Mouse (Mus musculus) naive thymus-derived CD4-positive, alpha-beta T cell, adult 5 months (primary cell): ENCODE measurements around the gene Lrch4. TPM values are rescaled to one million over a fixed set of nuclear protein-coding genes. Genes with fewer than 3 reads are reported as not detected.

Experiments used
- polyA plus RNA-seq: library from polyadenylated mRNA; unstranded; fragments of 100-300 nt; shearing (Covaris generic); gene quantifications from one replicate; pipeline ENCODE4 v1.2.1, GENCODE M21; 2017

The Lrch4 gene
- polyA plus RNA-seq = 287 TPM

GRCm38 (mm10) chr5:137628498-137629305 is at the start of gene Lrch4, which contains the start of the genes Fbxo24 and Gm20605:
Gene Lrch4, plus strand, starts transcription at chr5:137629121.
Gene Fbxo24, minus strand, starts transcription at chr5:137629002.
Gene Gm20605, plus strand, starts transcription at chr5:137629175.

GRCm38 (mm10) chr5:137600619-137601364 is 28.1 kb upstream of the Lrch4 start, which contains the start of gene Mospd3:
Gene Mospd3, minus strand, starts transcription at chr5:137601058.

GRCm38 (mm10) chr5:137613550-137613949 is 15.4 kb upstream of the Lrch4 start, which contains the start of gene Pcolce:
Gene Pcolce, minus strand, starts transcription at chr5:137613784.

GRCm38 (mm10) chr5:137641054-137641453 is 12.1 kb downstream of the Lrch4 start, which contains the start of gene Sap25:
Gene Sap25, plus strand, starts transcription at chr5:137641334.

GRCm38 (mm10) chr5:137645652-137646091 is 16.8 kb downstream of the Lrch4 start, which contains the start of gene Irs3:
Gene Irs3, minus strand, starts transcription at chr5:137645714.

GRCm38 (mm10) chr5:137684294-137685123 is 55.6 kb downstream of the Lrch4 start, which contains the start of gene Agfg2:
Gene Agfg2, minus strand, starts transcription at chr5:137684726.

Other genes starting within 250 kb of the Lrch4 start
- not detected for gene Zan, start 152.1 kb upstream of the Lrch4 start, polyA plus RNA-seq
- 28.8 TPM for gene Pop7, start 126.6 kb upstream of the Lrch4 start, polyA plus RNA-seq
- gene Gigyf1, start 110.6 kb upstream of the Lrch4 start, polyA plus RNA-seq = 24.3 TPM
- not detected for gene Epo, start 95.9 kb upstream of the Lrch4 start, polyA plus RNA-seq
- gene Gnb2, start 95.6 kb upstream of the Lrch4 start, polyA plus RNA-seq = 183 TPM
- not detected for gene Actl6b, start 75.6 kb upstream of the Lrch4 start, polyA plus RNA-seq
- not detected for gene Tfr2, start 59.3 kb upstream of the Lrch4 start, polyA plus RNA-seq
- 51.6 TPM for gene Mospd3, start 28.1 kb upstream of the Lrch4 start, polyA plus RNA-seq
- gene Pcolce, start 15.3 kb upstream of the Lrch4 start, polyA plus RNA-seq = 1.5 TPM
- gene Fbxo24, start 119 bp upstream of the Lrch4 start, polyA plus RNA-seq = 0.86 TPM
- gene Gm20605, start 54 bp downstream of the Lrch4 start, polyA plus RNA-seq = 55.4 TPM
- 125 TPM for gene Sap25, start 12.2 kb downstream of the Lrch4 start, polyA plus RNA-seq
- not detected for gene Irs3, start 16.6 kb downstream of the Lrch4 start, polyA plus RNA-seq
- gene Agfg2, start 55.6 kb downstream of the Lrch4 start, polyA plus RNA-seq = 24.8 TPM
- 0.72 TPM for gene Nyap1, start 112.5 kb downstream of the Lrch4 start, polyA plus RNA-seq
- 179 TPM for gene Tsc22d4, start 116.6 kb downstream of the Lrch4 start, polyA plus RNA-seq
- gene Ppp1r35, start 149.7 kb downstream of the Lrch4 start, polyA plus RNA-seq = 48.8 TPM
- gene Mepce, start 158.5 kb downstream of the Lrch4 start, polyA plus RNA-seq = 81.3 TPM
- 20.9 TPM for gene Zcwpw1, start 158.7 kb downstream of the Lrch4 start, polyA plus RNA-seq
- gene Pilra, start 207.2 kb downstream of the Lrch4 start, polyA plus RNA-seq = 0.24 TPM
- not detected for gene Pilrb1, start 229.0 kb downstream of the Lrch4 start, polyA plus RNA-seq
- gene Pilrb2, start 242.7 kb downstream of the Lrch4 start, polyA plus RNA-seq = not detected